Mouse (Mus musculus) liver, embryonic 11.5 days (tissue): Measurements from ENCODE around the gene Hoxa1. TPM values are rescaled to one million over a fixed set of nuclear protein-coding genes. Genes with fewer than 3 reads are reported as not detected.

ENCODE experiments used
- ATAC-seq: fragments of 200-750 bp; cut with Nextera tagmentation; replicated peaks from 2 replicates; pipeline ENCODE4 v1.8.0; 2017; ENCODE audit warnings: moderate number of reproducible peaks, mild to moderate bottlenecking, moderate TSS enrichment, moderate library complexity; ENCODE audit not compliant: low FRiP score
- DNase-seq: peaks from one replicate; pipeline ENCODE4 v3.0.0-alpha.2; 2017; ENCODE audit warnings: low spot score
- H3K27ac ChIP-seq: fragments of 300-500 bp; sonication (generic); 2 replicates; pipeline ENCODE4 v1.5.1; 2014; ENCODE audit warnings: mild to moderate bottlenecking, low read depth, low read length, control low read depth
- H3K27me3 ChIP-seq: fragments of 300-500 bp; sonication (generic); replicated peaks from 2 replicates; pipeline ENCODE4 v1.6.1; 2014; ENCODE audit warnings: low read length, mixed read lengths; ENCODE audit not compliant: control insufficient read depth, insufficient read depth
- H3K36me3 ChIP-seq: fragments of 300-500 bp; sonication (generic); 2 replicates; pipeline ENCODE4 v1.6.1; 2014; ENCODE audit warnings: mild to moderate bottlenecking, low read length, moderate library complexity, mixed read lengths; ENCODE audit not compliant: control insufficient read depth, insufficient read depth
- H3K4me1 ChIP-seq: fragments of 300-500 bp; sonication (generic); replicated peaks from 2 replicates; pipeline ENCODE4 v1.6.1; 2014; ENCODE audit warnings: low read length, mixed read lengths; ENCODE audit not compliant: control insufficient read depth, insufficient read depth
- H3K4me2 ChIP-seq: fragments of 300-500 bp; sonication (generic); 2 replicates; pipeline ENCODE4 v1.6.1; 2014; ENCODE audit warnings: mild to moderate bottlenecking, control low read depth, moderate library complexity
- H3K4me3 ChIP-seq: fragments of 300-500 bp; sonication (generic); 2 replicates; pipeline ENCODE4 v1.5.1; 2014; ENCODE audit warnings: low read depth, low read length, control low read depth
- H3K9ac ChIP-seq: fragments of 300-500 bp; sonication (generic); 2 replicates; pipeline ENCODE4 v1.6.1; 2014; ENCODE audit warnings: low read depth, low read length, control low read depth
- H3K9me3 ChIP-seq: fragments of 300-500 bp; sonication (generic); 2 replicates; pipeline ENCODE4 v1.6.1; 2016; ENCODE audit warnings: low read length, inconsistent platforms, mixed read lengths; ENCODE audit not compliant: control insufficient read depth
- WGBS: fragments of 180-500 bp; shearing (Covaris S2); extraction: QIAGEN DNeasy Blood & Tissue Kit; methylation state at CpG from one replicate; pipeline ENCODE4 v1.1.7; 2014; 5-methylcytosine and 5-hydroxymethylcytosine counted together
- polyA plus RNA-seq: library from polyadenylated mRNA; unstranded; fragments of >200 nt; fragmentation: Nextera tagmentation; extraction: Ambion mirVana; gene quantifications from 2 replicates; pipeline ENCODE4 v1.2.1, GENCODE M21; 2014

The Hoxa1 gene
- polyA plus RNA-seq, 1 experiment from 2014 or later = 2.6 TPM

DNA sequence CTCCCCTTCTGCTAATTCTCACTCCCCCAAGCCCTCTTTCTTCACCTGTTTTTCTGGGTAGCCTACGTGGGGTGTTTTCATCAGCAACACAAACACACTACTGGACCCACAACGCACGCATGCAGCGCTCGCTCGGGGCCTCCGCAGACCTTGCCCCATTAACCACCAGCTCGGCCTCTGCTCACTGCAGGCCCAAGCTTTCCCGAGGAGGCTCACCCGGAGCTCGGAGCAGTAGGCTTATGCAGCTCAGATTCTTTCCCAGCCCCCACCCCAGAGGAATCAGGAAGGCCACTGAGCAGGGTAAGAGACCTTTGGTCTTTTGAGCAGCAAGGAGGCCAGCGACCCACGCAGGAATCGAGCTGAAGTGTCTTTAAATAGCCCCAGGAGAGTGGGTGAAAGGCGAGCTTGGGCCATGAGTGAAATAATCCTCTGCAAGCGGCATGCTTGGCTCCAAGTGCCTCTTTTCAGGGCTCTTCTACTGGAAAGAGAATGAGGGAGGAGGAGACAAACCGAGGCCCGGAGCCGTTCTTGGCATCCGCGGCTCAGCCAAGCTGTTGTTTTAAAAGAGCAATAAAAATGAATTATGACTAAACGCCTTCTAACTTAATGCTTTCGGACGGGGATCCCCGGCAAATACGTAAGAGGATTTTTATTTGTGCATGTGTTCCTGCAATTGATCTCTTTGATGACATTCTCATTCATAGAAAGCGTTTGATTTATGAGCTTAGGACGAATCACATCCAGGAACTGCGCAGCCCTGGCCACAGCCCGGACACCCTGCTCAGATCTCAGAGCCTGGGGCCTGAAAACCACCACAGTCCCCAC lies 2.6 kb upstream of the Hoxa1 start:
- peak overlapping the region; percentile 66 for H3K4me3 ChIP-seq
- DNase-seq (peak; percentile 43), ATAC-seq (no peak)
- no peaks in the 10 kb centered on the region for H3K9me3 ChIP-seq
- H3K36me3 ChIP-seq = no peaks in the 10 kb centered on the region
- H3K9ac ChIP-seq = peak overlapping the region; percentile 56
- H3K4me1 ChIP-seq = no peaks in the 10 kb centered on the region
- H3K4me2 ChIP-seq = peak overlapping the region; percentile 83
- peaks cover 98% of the 10 kb centered on the region for H3K27me3 ChIP-seq
- peak overlapping the region; percentile 84 for H3K27ac ChIP-seq
- WGBS = 10% methylated on average over 30 of the region's 30 CpGs

DNA sequence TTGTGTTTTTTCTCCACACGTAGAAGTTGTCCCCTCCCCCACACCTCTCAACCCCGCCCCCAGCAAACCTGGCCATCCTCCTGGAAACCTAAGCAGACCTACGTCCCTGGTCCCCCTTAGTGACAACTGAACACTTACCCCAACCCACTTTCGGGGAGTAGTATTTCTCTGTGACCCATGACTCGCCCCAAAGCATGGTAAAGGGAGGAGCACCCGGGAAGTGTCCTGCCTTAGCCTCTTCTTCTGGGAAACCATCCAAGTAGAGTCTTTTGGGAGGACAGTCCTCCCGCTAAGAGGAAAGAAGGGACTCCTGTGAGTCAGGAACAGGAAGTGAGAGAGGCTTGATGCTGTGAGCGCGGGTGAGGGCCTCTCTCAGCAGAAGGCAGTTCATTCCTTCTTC lies 1.9 kb upstream of the Hoxa1 start:
- H3K9ac ChIP-seq = peak overlapping the region; percentile 56; the same call in 1 of the 2 replicates
- DNase-seq (no peak), ATAC-seq (no peak)
- 3% methylated on average over 9 of the region's 9 CpGs for WGBS
- peaks cover 97% of the 10 kb centered on the region for H3K27me3 ChIP-seq
- H3K4me3 ChIP-seq = peak overlapping the region; percentile 66
- H3K9me3 ChIP-seq = no peaks in the 10 kb centered on the region
- peak overlapping the region; percentile 84; the same call in 1 of the 2 replicates for H3K27ac ChIP-seq
- no peaks in the 10 kb centered on the region for H3K4me1 ChIP-seq
- H3K36me3 ChIP-seq = no peaks in the 10 kb centered on the region
- peak overlapping the region; percentile 83 for H3K4me2 ChIP-seq

DNA sequence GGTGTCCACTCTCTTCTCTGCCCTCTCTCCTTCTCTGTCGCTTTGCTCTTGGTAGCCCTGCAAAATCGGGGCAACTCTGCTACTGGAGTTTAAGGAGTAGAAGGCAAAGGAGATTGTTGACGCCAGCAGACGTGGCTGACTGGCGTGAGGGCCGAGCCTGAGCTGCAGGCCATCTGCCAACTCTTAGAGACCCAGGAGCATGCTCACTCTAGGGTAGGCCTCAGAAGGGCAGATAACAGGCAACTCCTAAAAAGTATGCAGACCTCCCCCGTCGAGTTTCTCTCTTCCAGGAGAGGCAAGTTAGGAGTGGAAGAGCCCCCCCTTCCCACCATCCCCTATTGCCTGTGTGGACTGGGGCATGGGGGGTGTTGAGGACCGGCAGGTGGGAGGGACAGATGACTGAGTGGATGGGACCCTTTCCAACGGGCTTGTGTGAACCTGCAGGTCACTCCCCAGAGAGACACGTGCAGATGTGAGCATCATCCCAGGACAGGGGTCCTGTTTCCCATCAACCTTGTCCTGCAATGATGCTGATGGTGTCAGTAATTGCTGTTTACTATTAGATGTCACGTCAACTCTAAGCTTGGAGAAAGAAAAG lies 1.1 kb upstream of the Hoxa1 start:
- no peak for ATAC-seq

DNA sequence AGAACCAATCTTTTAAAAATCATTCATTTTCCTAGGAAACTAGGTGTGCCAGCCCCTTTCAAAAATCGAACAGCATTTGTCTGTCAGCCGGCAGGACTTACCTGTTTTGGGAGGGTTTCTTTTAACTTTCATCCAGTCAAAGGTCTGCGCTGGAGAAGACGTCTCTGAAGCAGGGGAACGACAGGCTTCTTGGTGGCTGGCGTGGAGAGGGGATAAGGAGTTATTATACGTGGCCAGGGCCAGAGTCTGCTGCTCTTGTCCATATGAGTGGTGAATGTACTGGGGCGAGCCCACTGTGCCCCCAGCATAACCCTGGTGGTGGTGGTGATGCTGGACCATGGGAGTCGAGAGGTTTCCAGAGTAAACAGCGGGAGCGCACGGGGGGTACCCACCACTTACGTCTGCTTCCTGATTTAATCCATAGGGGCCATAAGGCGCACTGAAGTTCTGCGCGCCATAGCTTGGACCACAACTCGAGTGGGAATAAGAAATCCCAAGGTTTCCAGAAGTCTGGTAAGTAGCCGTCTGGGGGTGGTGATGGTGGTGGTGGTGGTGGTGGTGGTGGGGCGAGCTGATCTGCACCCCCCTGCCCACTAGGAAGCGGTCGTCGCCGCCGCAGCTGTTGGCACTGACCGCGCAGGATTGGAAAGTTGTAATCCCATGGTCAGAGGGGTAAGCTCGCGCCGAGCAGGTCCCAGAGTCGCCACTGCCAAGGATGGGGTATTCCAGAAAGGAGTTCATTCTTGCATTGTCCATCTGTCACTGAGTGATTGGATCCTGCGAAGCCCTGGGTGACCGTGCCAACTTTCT lies 446 bp downstream of the Hoxa1 start:
- Histone ChIP-seq H3K27me3 (peaks cover 97% of the 10 kb centered on the region), H3K4me2 (peak overlapping the region; percentile 83), H3K9ac (no peak overlapping the region), H3K4me3 (peak overlapping the region; percentile 66), H3K36me3 (no peaks in the 10 kb centered on the region), H3K27ac (no peak overlapping the region), H3K9me3 (no peaks in the 10 kb centered on the region), H3K4me1 (no peaks in the 10 kb centered on the region)
- DNase-seq = no peak
- 2% methylated on average over 32 of the region's 32 CpGs for WGBS
- ATAC-seq = no peak; the same call in 1 of the 2 replicates

More for the DNA sequence above, 1.1 kb upstream of the Hoxa1 start:
- no peaks in the 10 kb centered on the region for H3K36me3 ChIP-seq
- H3K9me3 ChIP-seq = no peaks in the 10 kb centered on the region
- peaks cover 97% of the 10 kb centered on the region for H3K27me3 ChIP-seq
- H3K4me1 ChIP-seq = no peaks in the 10 kb centered on the region
- peak overlapping the region; percentile 55 for H3K9ac ChIP-seq
- peak; percentile 55 for DNase-seq
- peak overlapping the region; percentile 84 for H3K27ac ChIP-seq
- peak overlapping the region; percentile 83 for H3K4me2 ChIP-seq
- H3K4me3 ChIP-seq = peak overlapping the region; percentile 66
- 13% methylated on average over 12 of the region's 12 CpGs for WGBS

DNA sequence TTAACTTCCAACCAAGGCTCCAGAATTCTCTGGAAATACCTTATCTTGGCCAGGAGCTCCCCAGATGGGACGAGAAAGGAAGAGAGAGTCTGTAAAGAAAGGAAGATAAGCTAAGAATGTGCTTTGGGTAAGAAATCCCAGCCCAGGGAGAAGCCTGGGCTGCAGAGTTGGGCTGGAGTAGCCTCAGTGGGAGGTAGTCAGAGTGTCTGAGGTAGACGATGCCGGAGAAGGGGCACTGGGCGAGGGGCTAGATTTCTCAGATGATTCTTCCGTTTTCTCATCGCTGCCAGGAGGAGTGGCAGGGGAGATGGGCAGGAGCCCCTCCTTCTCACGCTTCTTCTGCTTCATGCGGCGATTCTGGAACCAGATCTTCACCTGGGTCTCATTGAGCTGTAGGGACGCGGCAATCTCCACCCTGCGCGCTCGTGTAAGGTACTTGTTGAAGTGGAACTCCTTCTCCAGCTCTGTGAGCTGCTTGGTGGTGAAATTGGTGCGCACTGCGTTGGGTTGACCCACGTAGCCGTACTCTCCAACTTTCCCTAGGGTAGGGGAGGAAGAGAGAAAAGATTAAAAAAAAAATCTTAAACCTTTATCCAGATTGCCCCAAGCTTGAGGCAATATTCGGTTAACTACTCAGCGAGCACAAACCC lies 1.4 kb downstream of the Hoxa1 start:
- Histone ChIP-seq H3K27me3 (peaks cover 95% of the 10 kb centered on the region), H3K27ac (no peak overlapping the region), H3K4me3 (peak overlapping the region; percentile 66; the same call in 1 of the 2 replicates), H3K9ac (no peak overlapping the region), H3K36me3 (no peaks in the 10 kb centered on the region), H3K4me2 (peak overlapping the region; percentile 83), H3K9me3 (no peaks in the 10 kb centered on the region), H3K4me1 (no peaks in the 10 kb centered on the region)
- no peak for ATAC-seq
- DNase-seq = no peak
- 4% methylated on average over 20 of the region's 20 CpGs for WGBS

DNA sequence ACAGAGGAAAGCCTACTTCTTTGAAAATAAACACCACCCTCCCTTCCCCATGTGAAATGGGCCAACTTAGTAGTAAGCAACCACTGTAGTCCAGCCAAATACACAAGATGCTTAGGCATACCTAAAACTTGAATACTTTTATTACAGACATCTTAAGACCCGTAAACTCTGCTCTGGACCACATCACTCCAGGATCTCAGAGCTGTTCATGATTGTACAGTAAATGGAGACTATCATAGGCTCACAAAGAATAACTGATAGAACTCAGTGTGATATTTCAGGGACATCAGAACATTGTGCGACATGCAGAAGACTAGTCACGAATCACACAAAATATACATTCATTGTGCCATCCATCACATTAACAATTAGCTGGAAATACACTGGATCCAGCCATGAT lies 2.6 kb downstream of the Hoxa1 start:
- Histone ChIP-seq H3K36me3 (no peaks in the 10 kb centered on the region), H3K27me3 (peaks cover 97% of the 10 kb centered on the region), H3K27ac (no peak overlapping the region), H3K9ac (no peak overlapping the region), H3K9me3 (no peaks in the 10 kb centered on the region), H3K4me2 (no peak overlapping the region), H3K4me1 (no peaks in the 10 kb centered on the region), H3K4me3 (no peak overlapping the region)
- DNase-seq (no peak), ATAC-seq (no peak)
- 57% methylated on average over 3 of the region's 3 CpGs for WGBS

DNA sequence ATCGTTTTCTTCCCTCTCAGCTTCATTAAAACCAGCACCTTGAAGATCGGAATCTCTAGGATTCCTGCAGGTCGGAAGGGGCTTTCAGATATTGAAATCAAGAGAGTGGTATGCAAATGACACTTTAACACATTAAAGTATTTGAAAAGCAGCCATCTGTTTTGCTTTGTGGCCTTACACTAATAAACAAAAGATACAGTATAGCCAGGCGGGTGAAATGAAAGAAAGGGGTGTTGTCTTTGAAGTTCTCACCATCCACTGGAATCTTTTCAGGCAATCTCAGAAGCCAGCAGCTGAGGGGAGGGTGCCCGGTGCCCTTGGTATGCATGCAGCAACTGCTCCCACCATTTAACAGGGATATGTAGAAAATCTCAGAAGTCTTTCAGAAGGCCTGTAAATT lies 4.1 kb downstream of the Hoxa1 start:
- no peak for ATAC-seq
- no peaks in the 10 kb centered on the region for H3K9me3 ChIP-seq
- H3K4me1 ChIP-seq = no peaks in the 10 kb centered on the region
- no peak overlapping the region for H3K4me2 ChIP-seq
- no peak overlapping the region for H3K4me3 ChIP-seq
- no peak overlapping the region for H3K27ac ChIP-seq
- 32% methylated on average over 5 of the region's 5 CpGs for WGBS
- H3K9ac ChIP-seq = no peak overlapping the region
- peaks cover 96% of the 10 kb centered on the region for H3K27me3 ChIP-seq
- no peaks in the 10 kb centered on the region for H3K36me3 ChIP-seq
- DNase-seq = no peak

DNA sequence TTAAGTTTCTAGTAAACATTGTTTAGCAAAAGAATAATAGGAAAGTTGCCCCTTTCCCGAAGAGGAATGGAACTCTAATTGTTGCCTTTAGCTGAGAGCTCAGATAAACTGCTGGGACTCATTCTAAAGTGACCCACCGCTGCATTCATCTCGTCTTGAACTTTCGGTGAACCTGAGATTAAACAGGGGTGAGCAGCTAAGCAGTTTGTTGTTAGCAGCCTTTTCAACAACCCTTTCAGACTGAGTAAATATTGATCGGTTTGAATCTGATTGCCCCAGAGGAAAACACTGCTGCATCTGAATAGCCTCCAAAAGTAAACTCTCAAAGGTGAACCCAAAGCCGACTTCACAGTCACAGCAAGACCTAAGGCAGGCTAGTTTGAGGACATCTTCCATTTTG lies 4.8 kb downstream of the Hoxa1 start:
- Histone ChIP-seq H3K4me3 (no peak overlapping the region), H3K9ac (no peak overlapping the region), H3K4me2 (no peak overlapping the region), H3K9me3 (no peaks in the 10 kb centered on the region), H3K4me1 (no peaks in the 10 kb centered on the region), H3K36me3 (no peaks in the 10 kb centered on the region), H3K27me3 (peaks cover 89% of the 10 kb centered on the region), H3K27ac (no peak overlapping the region)
- WGBS = 4% methylated on average over 6 of the region's 6 CpGs
- DNase-seq (no peak), ATAC-seq (no peak)
